Mouse (Mus musculus): ENCODE measurements around the gene Slc22a4. TPM values are rescaled to one million over a fixed set of nuclear protein-coding genes. Genes with fewer than 3 reads are reported as not detected.

Gene Slc22a4
- total and polyA plus RNA-seq, 2 experiments from 2014 or later = 7.8 to 8.3 TPM

- H3K27ac ChIP-seq (ENCODE audit: low read depth, low read length) = no peak overlapping the region
- 49% methylated on average over 9 of the region's 9 CpGs for WGBS
These were observed 32.4 kb upstream of the Slc22a4 start for GRCm38 (mm10) chr11:54060316-54060715.

GRCm38 (mm10) chr11:54059526-54059925, 31.6 kb upstream of the Slc22a4 start:
- Histone ChIP-seq H3K4me1 (ENCODE audit: insufficient read depth, low read length) (no peaks in the 10 kb centered on the region; the same call in 1 of the 2 replicates), H3K27ac (ENCODE audit: low read depth, low read length) (peak overlapping the region; percentile 21; the same call in 1 of the 2 replicates), H3K4me3 (ENCODE audit: low read depth, low read length) (no peak overlapping the region), H3K27me3 (ENCODE audit: insufficient read depth, low read length) (no peaks in the 10 kb centered on the region), H3K36me3 (ENCODE audit: insufficient read depth, low read length) (no peaks in the 10 kb centered on the region), H3K4me2 (ENCODE audit: low read depth, low read length, poor library complexity, severe bottlenecking) (no peak overlapping the region), H3K9me3 (ENCODE audit: low read length) (no peaks in the 10 kb centered on the region), H3K9ac (replicated peaks; ENCODE audit: low read length, poor library complexity, severe bottlenecking) (no peak overlapping the region)
- no peak for ATAC-seq (ENCODE audit: low FRiP score)
- DNase-seq (ENCODE audit: low spot score) = no peak
- WGBS = 39% methylated on average over 1 of the region's 1 CpGs
- TF ChIP-seq CTCF (IDR thresholded peaks at IDR 0.05) = no peak

More at GRCm38 (mm10) chr11:54060316-54060715, 32.4 kb upstream of the Slc22a4 start:
- ATAC-seq (ENCODE audit: low FRiP score) (no peak), DNase-seq (ENCODE audit: low spot score) (no peak)
- no peak overlapping the region for H3K9ac ChIP-seq (replicated peaks; ENCODE audit: low read length, poor library complexity, severe bottlenecking)
- no peaks in the 10 kb centered on the region for H3K36me3 ChIP-seq (ENCODE audit: insufficient read depth, low read length)
- no peak for TF ChIP-seq CTCF (IDR thresholded peaks at IDR 0.05)
- H3K27me3 ChIP-seq (ENCODE audit: insufficient read depth, low read length) = no peaks in the 10 kb centered on the region
- H3K4me3 ChIP-seq (ENCODE audit: low read depth, low read length) = no peak overlapping the region
- H3K9me3 ChIP-seq (ENCODE audit: low read length) = no peaks in the 10 kb centered on the region
- H3K4me1 ChIP-seq (ENCODE audit: insufficient read depth, low read length) = no peaks in the 10 kb centered on the region; the same call in 1 of the 2 replicates
- no peak overlapping the region for H3K4me2 ChIP-seq (ENCODE audit: low read depth, low read length, poor library complexity, severe bottlenecking)

- Histone ChIP-seq H3K27me3 (ENCODE audit: insufficient read depth, low read length) (no peaks in the 10 kb centered on the region), H3K9me3 (ENCODE audit: low read length) (no peaks in the 10 kb centered on the region), H3K4me2 (ENCODE audit: low read depth, low read length, poor library complexity, severe bottlenecking) (no peak overlapping the region), H3K4me3 (ENCODE audit: low read depth, low read length) (no peak overlapping the region), H3K4me1 (ENCODE audit: insufficient read depth, low read length) (no peaks in the 10 kb centered on the region; the same call in 1 of the 2 replicates), H3K9ac (replicated peaks; ENCODE audit: low read length, poor library complexity, severe bottlenecking) (no peak overlapping the region), H3K27ac (ENCODE audit: low read depth, low read length) (peak overlapping the region; percentile 51; the same call in 1 of the 2 replicates), H3K36me3 (ENCODE audit: insufficient read depth, low read length) (no peaks in the 10 kb centered on the region)
- ATAC-seq (ENCODE audit: low FRiP score) (peak; percentile 55; the same call in 1 of the 2 replicates), DNase-seq (ENCODE audit: low spot score) (peak; percentile 68)
- TF ChIP-seq CTCF (IDR thresholded peaks at IDR 0.05) = no peak
- WGBS = 22% methylated on average over 6 of the region's 6 CpGs
These were observed 30.8 kb upstream of the Slc22a4 start for GRCm38 (mm10) chr11:54058643-54059042.

- H3K36me3 ChIP-seq (ENCODE audit: insufficient read depth, low read length) = no peaks in the 10 kb centered on the region
- no peak for TF ChIP-seq CTCF (IDR thresholded peaks at IDR 0.05)
- H3K9me3 ChIP-seq (ENCODE audit: low read length) = no peaks in the 10 kb centered on the region
- peak overlapping the region; percentile 51; the same call in 1 of the 2 replicates for H3K27ac ChIP-seq (ENCODE audit: low read depth, low read length)
- no peak overlapping the region for H3K4me2 ChIP-seq (ENCODE audit: low read depth, low read length, poor library complexity, severe bottlenecking)
- peak; percentile 65; the same call in 1 of the 2 replicates for ATAC-seq (ENCODE audit: low FRiP score)
- 35% methylated on average over 10 of the region's 10 CpGs for WGBS
- no peaks in the 10 kb centered on the region for H3K27me3 ChIP-seq (ENCODE audit: insufficient read depth, low read length)
- peak; percentile 44 for DNase-seq (ENCODE audit: low spot score)
- H3K9ac ChIP-seq (replicated peaks; ENCODE audit: low read length, poor library complexity, severe bottlenecking) = no peak overlapping the region
- H3K4me3 ChIP-seq (ENCODE audit: low read depth, low read length) = no peak overlapping the region
- H3K4me1 ChIP-seq (ENCODE audit: insufficient read depth, low read length) = no peaks in the 10 kb centered on the region; the same call in 1 of the 2 replicates
These were observed 30.2 kb upstream of the Slc22a4 start for GRCm38 (mm10) chr11:54058056-54058617.

- DNase-seq (ENCODE audit: low spot score) (no peak), ATAC-seq (ENCODE audit: low FRiP score) (no peak)
- no peaks in the 10 kb centered on the region; the same call in 1 of the 2 replicates for H3K4me1 ChIP-seq (ENCODE audit: insufficient read depth, low read length)
- no peak overlapping the region for H3K9ac ChIP-seq (replicated peaks; ENCODE audit: low read length, poor library complexity, severe bottlenecking)
- no peaks in the 10 kb centered on the region for H3K9me3 ChIP-seq (ENCODE audit: low read length)
- no peak overlapping the region for H3K4me3 ChIP-seq (ENCODE audit: low read depth, low read length)
- H3K36me3 ChIP-seq (ENCODE audit: insufficient read depth, low read length) = no peaks in the 10 kb centered on the region
- no peak overlapping the region for H3K27ac ChIP-seq (ENCODE audit: low read depth, low read length)
- H3K27me3 ChIP-seq (ENCODE audit: insufficient read depth, low read length) = no peaks in the 10 kb centered on the region
- WGBS = 0% methylated on average over 1 of the region's 2 CpGs
- TF ChIP-seq CTCF (IDR thresholded peaks at IDR 0.05) = no peak
- H3K4me2 ChIP-seq (ENCODE audit: low read depth, low read length, poor library complexity, severe bottlenecking) = no peak overlapping the region
These were observed 29.5 kb upstream of the Slc22a4 start for GRCm38 (mm10) chr11:54057428-54057827.

GRCm38 (mm10) chr11:54056132-54056531, 28.2 kb upstream of the Slc22a4 start:
- Histone ChIP-seq H3K4me2 (ENCODE audit: low read depth, low read length, poor library complexity, severe bottlenecking) (no peak overlapping the region), H3K27ac (ENCODE audit: low read depth, low read length) (no peak overlapping the region), H3K9me3 (ENCODE audit: low read length) (no peaks in the 10 kb centered on the region), H3K4me3 (ENCODE audit: low read depth, low read length) (no peak overlapping the region), H3K27me3 (ENCODE audit: insufficient read depth, low read length) (no peaks in the 10 kb centered on the region), H3K9ac (replicated peaks; ENCODE audit: low read length, poor library complexity, severe bottlenecking) (no peak overlapping the region), H3K36me3 (ENCODE audit: insufficient read depth, low read length) (no peaks in the 10 kb centered on the region), H3K4me1 (ENCODE audit: insufficient read depth, low read length) (no peaks in the 10 kb centered on the region; the same call in 1 of the 2 replicates)
- no peak for ATAC-seq (ENCODE audit: low FRiP score)
- TF ChIP-seq CTCF (IDR thresholded peaks at IDR 0.05) = peak; percentile 53
- peak; percentile 80 for DNase-seq (ENCODE audit: low spot score)
- WGBS = 37% methylated on average over 8 of the region's 8 CpGs

All from midbrain, postnatal 0 days (tissue).